Mouse (Mus musculus) heart, embryonic 15.5 days (tissue): ENCODE measurements around the gene Gm8126. TPM values are rescaled to one million over a fixed set of nuclear protein-coding genes. Genes with fewer than 3 reads are reported as not detected.
"Not testable (repeated sequence)": the region's sequence is repeated elsewhere in the genome, so short reads cannot be mapped to it uniquely, and the experiment has no call there.

Source experiments
- ATAC-seq: fragments of 200-750 bp; cut with Nextera tagmentation; replicated peaks from 2 replicates; pipeline ENCODE4 v1.8.0; 2017; ENCODE audit warnings: low read depth, moderate TSS enrichment; ENCODE audit not compliant: insufficient number of reproducible peaks, insufficient read depth, low FRiP score
- H3K27ac ChIP-seq: fragments of 300-500 bp; sonication (generic); 2 replicates; pipeline ENCODE4 v1.5.1; 2015; ENCODE audit warnings: mild to moderate bottlenecking, inconsistent platforms
- H3K27me3 ChIP-seq: fragments of 300-500 bp; sonication (generic); 2 replicates; pipeline ENCODE4 v1.6.1; 2015; ENCODE audit warnings: inconsistent platforms
- H3K36me3 ChIP-seq: fragments of 300-500 bp; sonication (generic); 2 replicates; pipeline ENCODE4 v1.6.1; 2015; ENCODE audit warnings: mild to moderate bottlenecking, inconsistent platforms
- H3K4me1 ChIP-seq: fragments of 300-500 bp; sonication (generic); replicated peaks from 2 replicates; pipeline ENCODE4 v1.6.1; 2015; ENCODE audit warnings: inconsistent platforms
- H3K4me2 ChIP-seq: fragments of 300-500 bp; sonication (generic); 2 replicates; pipeline ENCODE4 v1.6.1; 2015; ENCODE audit warnings: inconsistent platforms, mild to moderate bottlenecking, moderate library complexity
- H3K4me3 ChIP-seq: fragments of 300-500 bp; sonication (generic); 2 replicates; pipeline ENCODE4 v1.5.1; 2015; ENCODE audit warnings: mild to moderate bottlenecking, inconsistent platforms
- H3K9ac ChIP-seq: fragments of 300-500 bp; sonication (generic); 2 replicates; pipeline ENCODE4 v1.6.1; 2015; ENCODE audit warnings: mild to moderate bottlenecking, inconsistent platforms
- H3K9me3 ChIP-seq: fragments of 300-500 bp; sonication (generic); replicated peaks from 2 replicates; pipeline ENCODE4 v1.6.1; 2016; ENCODE audit warnings: inconsistent platforms
- WGBS: fragments of 180-500 bp; shearing (Covaris S2); methylation state at CpG from one replicate; pipeline ENCODE4 v1.1.7; 2015; ENCODE audit warnings: mixed read lengths; 5-methylcytosine and 5-hydroxymethylcytosine counted together
- polyA plus RNA-seq: library from polyadenylated mRNA; unstranded; fragments of >200 nt; fragmentation: Nextera tagmentation; extraction: Ambion mirVana; gene quantifications from 2 replicates; pipeline ENCODE4 v1.2.1, GENCODE M21; 2015

The Gm8126 gene
- polyA plus RNA-seq = not detected in 2 replicates

DNA sequence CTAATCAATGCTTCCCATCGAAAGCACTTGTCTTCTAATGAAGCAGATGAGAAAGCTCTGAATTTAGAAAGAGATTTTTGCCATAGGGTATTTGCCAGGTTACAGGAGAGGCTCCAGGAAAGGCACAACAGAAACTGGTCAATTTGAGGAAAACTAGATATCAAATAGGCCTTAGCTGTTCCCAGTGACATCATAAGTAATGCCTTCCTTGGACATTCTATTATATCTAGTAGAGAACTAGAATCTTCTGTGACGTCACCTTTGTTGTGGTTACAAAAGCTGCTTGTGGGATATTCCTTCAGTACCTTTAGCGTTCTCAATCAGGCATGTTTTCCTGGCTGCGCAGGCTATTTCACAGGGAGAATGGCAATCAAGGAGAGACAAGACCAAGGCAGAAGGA is at the start of gene Gm8126:
TSS of gene Gm8126 (plus strand) at position 301 of the 400 bp plus-strand sequence.
- H3K36me3 ChIP-seq, H3K4me3 ChIP-seq, ATAC-seq, H3K27me3 ChIP-seq, H3K4me1 ChIP-seq, H3K9me3 ChIP-seq, H3K27ac ChIP-seq, H3K9ac ChIP-seq, H3K4me2 ChIP-seq: not testable (repeated sequence)
- WGBS = 81% methylated on average over 3 of the region's 4 CpGs

GRCm38 (mm10) chr14:43235204-43235603 is 23.2 kb upstream of the Gm8126 start, which contains the start of gene Gm8122:
Gene Gm8122 (minus strand): TSS chr14:43235304.
- not testable (repeated sequence) for H3K4me2 ChIP-seq, H3K9me3 ChIP-seq, H3K27ac ChIP-seq, H3K36me3 ChIP-seq, H3K4me3 ChIP-seq, H3K4me1 ChIP-seq, H3K27me3 ChIP-seq, ATAC-seq, H3K9ac ChIP-seq
- WGBS = 87% methylated on average over 4 of the region's 4 CpGs

DNA sequence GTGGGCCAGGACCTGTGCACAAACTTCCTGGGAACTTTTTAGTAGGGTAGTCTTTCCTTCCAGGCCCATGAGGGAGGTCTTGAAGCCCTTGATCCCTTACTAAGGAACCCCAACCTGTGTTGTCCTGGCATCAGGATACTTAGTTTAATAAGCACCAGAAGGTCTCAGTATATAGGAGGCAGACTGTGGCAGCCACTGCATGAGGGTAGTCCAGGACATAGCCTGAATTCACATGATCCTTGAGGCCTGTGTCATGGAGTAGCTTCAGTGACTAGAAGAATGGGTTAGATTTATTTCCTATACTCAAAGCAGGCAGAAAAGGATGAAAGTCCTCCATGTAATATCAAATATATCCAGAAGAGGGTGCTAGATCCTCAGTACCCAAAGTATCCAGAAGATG is 20.7 kb upstream of the Gm8126 start:
- not testable (repeated sequence) for H3K27ac ChIP-seq, H3K9me3 ChIP-seq, H3K27me3 ChIP-seq, H3K9ac ChIP-seq, H3K4me1 ChIP-seq, H3K4me2 ChIP-seq, ATAC-seq, H3K4me3 ChIP-seq, H3K36me3 ChIP-seq

- not testable (repeated sequence) for H3K9me3 ChIP-seq, H3K27me3 ChIP-seq, H3K4me3 ChIP-seq, H3K9ac ChIP-seq, H3K27ac ChIP-seq, ATAC-seq, H3K4me2 ChIP-seq, H3K4me1 ChIP-seq, H3K36me3 ChIP-seq
- 33% methylated on average over 10 of the region's 12 CpGs for WGBS
Measured at GRCm38 (mm10) chr14:43249611-43250170, 8.8 kb upstream of the Gm8126 start.

DNA sequence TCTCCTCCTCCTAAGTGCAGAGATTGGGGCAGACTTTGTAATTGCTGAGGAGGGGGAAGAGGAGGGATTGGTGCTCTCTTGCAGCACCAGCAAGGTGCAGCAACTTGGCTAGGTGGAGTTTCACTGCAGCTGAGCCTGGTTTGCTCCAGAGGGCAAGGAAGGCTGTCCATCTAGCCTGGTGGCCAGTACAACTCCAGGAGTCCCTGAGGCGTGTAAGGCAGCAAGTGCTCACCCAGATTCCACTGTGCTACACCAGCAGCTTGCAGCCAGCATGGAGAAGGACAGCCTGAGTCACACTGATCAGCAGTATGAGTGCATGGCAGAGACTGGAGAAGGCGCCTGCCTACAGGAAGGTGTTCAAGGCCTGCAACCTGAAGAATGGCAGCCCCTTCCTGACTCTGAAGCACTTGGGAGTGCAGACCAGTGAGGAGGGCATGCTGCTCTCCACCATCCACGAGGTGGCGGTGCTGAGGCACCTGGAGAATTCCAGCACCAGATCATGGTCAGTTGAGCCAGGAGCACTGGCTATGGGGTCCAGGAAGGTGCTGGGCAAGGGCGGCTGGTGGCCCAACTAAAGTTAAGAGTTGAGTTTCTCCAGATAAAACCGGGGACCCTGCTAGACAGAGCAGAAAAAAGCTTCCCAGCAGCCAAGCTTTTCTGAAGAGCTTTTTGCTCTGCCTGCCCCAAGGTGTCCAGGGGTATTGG is 7.7 kb upstream of the Gm8126 start:
- H3K4me2 ChIP-seq, H3K4me3 ChIP-seq, H3K9me3 ChIP-seq, H3K9ac ChIP-seq, H3K36me3 ChIP-seq, H3K27ac ChIP-seq, H3K4me1 ChIP-seq, ATAC-seq, H3K27me3 ChIP-seq: not testable (repeated sequence)
- 34% methylated on average over 5 of the region's 6 CpGs for WGBS

DNA sequence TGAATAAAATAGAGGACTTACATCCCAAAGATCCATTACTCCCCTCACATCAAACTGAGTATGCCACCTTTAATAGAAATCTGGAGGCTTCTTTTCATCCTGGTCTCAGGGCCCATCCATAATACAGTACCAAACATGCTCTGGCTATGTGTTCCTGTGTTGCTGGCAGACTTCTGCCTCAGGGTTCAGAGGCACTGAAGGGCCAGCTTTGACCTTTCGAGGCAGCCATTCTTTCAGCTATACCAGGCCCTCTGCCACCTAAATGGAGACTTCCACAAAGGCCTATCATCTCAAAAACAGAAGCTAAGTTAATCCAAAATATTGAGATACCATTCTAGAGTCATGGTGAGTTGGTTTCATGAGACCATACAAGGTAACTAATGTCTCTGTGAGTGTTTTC is 1.9 kb upstream of the Gm8126 start:
- not testable (repeated sequence) for H3K4me2 ChIP-seq, ATAC-seq, H3K36me3 ChIP-seq, H3K4me3 ChIP-seq, H3K4me1 ChIP-seq, H3K27ac ChIP-seq, H3K9ac ChIP-seq, H3K27me3 ChIP-seq, H3K9me3 ChIP-seq
- 62% methylated on average over 1 of the region's 1 CpGs for WGBS

DNA sequence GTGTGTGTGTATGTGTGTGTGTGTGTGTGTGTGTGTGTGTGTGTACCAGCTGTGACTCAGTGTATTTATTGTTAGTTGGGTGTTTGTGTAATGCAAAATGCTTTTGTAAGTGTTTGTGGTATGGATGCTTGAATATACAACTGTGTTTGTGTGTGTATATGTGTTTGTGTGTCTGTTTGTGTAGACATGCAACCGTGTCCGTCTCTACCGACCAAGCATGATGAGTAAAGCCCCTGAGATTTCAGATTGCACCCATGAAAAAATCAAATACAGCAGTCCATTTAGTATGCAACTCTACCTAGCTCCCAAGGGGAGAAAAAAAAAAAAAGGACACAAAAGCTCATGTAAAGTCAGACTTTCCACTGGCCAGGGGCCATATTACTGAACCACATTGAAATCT is 5.0 kb downstream of the Gm8126 start:
- H3K9ac ChIP-seq, H3K27ac ChIP-seq, H3K27me3 ChIP-seq, ATAC-seq, H3K9me3 ChIP-seq, H3K4me1 ChIP-seq, H3K4me2 ChIP-seq, H3K4me3 ChIP-seq, H3K36me3 ChIP-seq: not testable (repeated sequence)
- WGBS = 83% methylated on average over 3 of the region's 3 CpGs

DNA sequence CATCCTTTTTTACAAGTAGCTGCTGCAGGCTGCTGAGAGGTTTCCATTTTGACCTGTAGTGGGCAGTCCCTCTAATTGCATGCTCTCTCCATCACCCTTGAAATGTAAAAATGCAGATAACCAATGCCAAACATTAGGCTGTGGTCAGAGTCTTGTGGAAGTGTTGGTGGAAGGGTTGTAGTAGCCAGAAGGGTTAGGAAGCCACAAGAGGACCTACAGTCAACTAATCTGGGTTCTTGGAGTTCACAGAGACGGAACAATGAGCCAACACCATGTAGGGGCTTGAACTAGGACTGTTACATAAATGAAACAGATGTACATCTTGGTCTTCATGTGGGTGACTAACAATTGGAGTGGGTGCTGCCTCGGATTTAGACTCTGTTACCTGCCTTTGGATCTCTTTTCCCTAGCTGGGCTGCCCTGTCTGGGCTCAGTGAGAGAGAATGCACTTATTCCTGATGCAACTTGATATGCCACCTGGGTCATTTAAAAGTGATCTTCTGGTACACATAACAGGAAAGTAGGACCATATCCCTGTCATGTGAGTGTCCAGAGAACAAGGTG is 10.2 kb downstream of the Gm8126 start:
- not testable (repeated sequence) for H3K27ac ChIP-seq, ATAC-seq, H3K9ac ChIP-seq, H3K9me3 ChIP-seq, H3K27me3 ChIP-seq, H3K4me1 ChIP-seq, H3K36me3 ChIP-seq, H3K4me3 ChIP-seq, H3K4me2 ChIP-seq
- WGBS = 48% methylated on average over 2 of the region's 2 CpGs

DNA sequence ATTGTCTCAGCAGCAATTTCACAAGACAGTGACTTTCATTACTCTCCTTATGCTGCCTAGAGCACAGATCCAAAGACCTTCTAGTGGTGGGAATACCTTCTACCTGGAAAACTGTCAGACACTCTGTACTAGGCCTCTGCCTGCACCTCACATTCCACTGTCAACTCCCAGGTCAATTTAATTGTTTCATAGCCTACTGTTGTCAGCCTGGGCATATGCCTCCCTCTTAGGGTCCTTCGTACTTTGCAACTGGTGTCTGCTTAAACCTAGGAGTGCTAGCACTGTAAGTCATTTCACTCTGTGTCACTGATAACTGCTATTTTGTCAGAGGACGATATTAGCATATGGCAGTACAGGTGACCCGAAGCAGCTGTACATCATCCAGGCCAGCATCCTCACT is 10.8 kb downstream of the Gm8126 start:
- H3K27ac ChIP-seq, H3K9me3 ChIP-seq, H3K4me1 ChIP-seq, H3K4me2 ChIP-seq, H3K27me3 ChIP-seq, H3K9ac ChIP-seq, ATAC-seq, H3K36me3 ChIP-seq, H3K4me3 ChIP-seq: not testable (repeated sequence)
- WGBS = 79% methylated on average over 3 of the region's 3 CpGs

- 74% methylated on average over 1 of the region's 1 CpGs for WGBS
- H3K27ac ChIP-seq, ATAC-seq: not testable (repeated sequence)
Measured at GRCm38 (mm10) chr14:43273161-43273560, 14.7 kb downstream of the Gm8126 start.

GRCm38 (mm10) chr14:43274986-43275511 is 16.6 kb downstream of the Gm8126 start, which contains the start of gene Gm9732:
Gene Gm9732 (plus strand): TSS chr14:43275036.
- WGBS = 73% methylated on average over 8 of the region's 8 CpGs
- not testable (repeated sequence) for ATAC-seq

More at GRCm38 (mm10) chr14:43273161-43273560, 14.7 kb downstream of the Gm8126 start:
- H3K36me3 ChIP-seq, H3K4me2 ChIP-seq, H3K4me3 ChIP-seq, H3K9ac ChIP-seq, H3K27me3 ChIP-seq, H3K4me1 ChIP-seq, H3K9me3 ChIP-seq: not testable (repeated sequence)

DNA sequence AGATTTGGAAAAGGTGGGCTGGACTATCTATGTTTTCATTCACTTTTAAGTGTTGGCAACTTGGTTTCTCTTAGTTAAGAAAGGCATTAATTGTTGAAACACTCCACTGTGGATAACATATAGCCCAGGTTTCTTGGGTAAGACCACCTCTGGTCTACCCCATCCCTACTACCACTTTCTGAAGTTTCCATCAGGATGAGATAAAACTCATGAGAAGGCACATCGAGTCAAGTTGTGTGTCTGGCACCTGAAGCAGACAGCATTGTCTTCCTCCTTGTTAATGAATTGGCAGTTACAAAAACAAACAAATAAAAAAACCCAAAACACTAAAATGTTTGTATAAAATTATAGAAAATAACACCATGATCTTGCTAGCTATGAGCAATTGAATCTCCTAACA is 17.3 kb downstream of the Gm8126 start:
- not testable (repeated sequence) for H3K36me3 ChIP-seq, H3K9me3 ChIP-seq, H3K27ac ChIP-seq, ATAC-seq, H3K4me2 ChIP-seq, H3K9ac ChIP-seq, H3K4me1 ChIP-seq, H3K27me3 ChIP-seq, H3K4me3 ChIP-seq
- WGBS = 73% methylated on average over 1 of the region's 1 CpGs

More at GRCm38 (mm10) chr14:43274986-43275511, 16.6 kb downstream of the Gm8126 start, which contains the start of gene Gm9732:
- H3K4me1 ChIP-seq, H3K4me3 ChIP-seq, H3K27ac ChIP-seq, H3K4me2 ChIP-seq, H3K27me3 ChIP-seq, H3K9ac ChIP-seq, H3K36me3 ChIP-seq, H3K9me3 ChIP-seq: not testable (repeated sequence)
